Mouse (Mus musculus) ovary, postnatal 14 days (tissue): ENCODE measurements around the gene Dnajc7.
A peak's percentile ranks its signal among the peaks of the same experiment; 100 is the strongest.
"Not testable (repeated sequence)": the region's sequence is repeated elsewhere in the genome, so short reads cannot be mapped to it uniquely, and the experiment has no call there.

Experiments
- DNase-seq: peaks from one replicate; pipeline ENCODE4 v3.0.0; 2022; ENCODE audit warnings: low spot score

Dnajc7 gene

DNA sequence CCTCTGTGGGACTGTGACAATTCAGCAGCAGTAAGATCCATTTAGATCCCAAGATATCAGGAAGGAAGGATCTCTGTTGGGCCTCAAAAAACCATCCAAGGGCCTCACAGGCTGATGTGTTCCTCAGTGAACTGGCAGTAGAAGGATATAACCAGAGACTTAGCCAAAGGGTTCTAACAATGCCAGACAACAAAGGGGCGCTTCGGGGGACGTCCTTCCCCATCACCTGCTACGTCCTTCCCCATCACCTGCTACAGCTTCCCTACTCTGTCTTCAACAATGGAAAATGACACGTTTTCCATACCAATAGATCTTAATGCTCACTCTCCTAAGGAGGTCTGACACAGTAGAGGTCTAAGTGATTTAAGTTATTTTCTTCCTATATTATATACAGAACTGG lies 3.6 kb downstream of the Dnajc7 start:
- no peak for DNase-seq

DNA sequence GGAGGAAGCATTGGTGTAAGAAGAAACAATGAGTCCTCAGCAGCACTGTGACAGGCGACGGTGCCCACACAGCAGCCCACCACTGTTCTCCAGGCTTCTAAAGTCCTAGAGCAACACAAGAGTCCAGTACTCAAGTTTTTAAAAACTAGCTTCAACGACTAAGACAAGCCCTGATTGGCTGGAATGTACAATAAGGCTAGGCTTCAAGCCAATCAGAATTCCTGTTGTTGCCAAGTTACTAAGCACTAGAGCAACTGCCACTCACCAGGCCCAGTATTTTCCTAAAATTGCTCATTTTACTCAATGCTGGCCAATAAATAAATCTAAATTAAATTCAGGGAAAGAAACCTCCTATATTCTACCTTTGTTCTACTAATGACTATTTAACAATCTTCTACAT lies 6.7 kb downstream of the Dnajc7 start:
- DNase-seq = no peak

DNA sequence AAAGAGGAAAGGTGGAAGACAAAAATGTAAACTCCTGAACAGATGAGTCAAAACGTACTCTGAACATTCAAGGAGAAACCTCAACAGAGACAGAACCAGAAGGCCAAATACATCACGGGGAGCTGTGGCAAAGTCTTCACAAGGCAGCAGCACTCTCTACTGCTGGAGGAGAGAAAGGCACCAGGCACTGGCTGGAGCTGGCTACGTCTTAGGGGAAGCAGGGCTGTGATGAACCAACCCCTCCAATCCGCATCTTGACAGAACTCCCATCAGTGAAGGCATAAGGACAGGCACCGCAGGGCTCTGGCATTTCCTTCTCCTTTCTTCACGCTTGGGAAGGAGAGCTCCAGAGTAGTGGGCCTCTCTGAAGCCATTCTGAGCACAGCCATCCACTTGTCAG lies 8.3 kb downstream of the Dnajc7 start:
- DNase-seq = no peak

DNA sequence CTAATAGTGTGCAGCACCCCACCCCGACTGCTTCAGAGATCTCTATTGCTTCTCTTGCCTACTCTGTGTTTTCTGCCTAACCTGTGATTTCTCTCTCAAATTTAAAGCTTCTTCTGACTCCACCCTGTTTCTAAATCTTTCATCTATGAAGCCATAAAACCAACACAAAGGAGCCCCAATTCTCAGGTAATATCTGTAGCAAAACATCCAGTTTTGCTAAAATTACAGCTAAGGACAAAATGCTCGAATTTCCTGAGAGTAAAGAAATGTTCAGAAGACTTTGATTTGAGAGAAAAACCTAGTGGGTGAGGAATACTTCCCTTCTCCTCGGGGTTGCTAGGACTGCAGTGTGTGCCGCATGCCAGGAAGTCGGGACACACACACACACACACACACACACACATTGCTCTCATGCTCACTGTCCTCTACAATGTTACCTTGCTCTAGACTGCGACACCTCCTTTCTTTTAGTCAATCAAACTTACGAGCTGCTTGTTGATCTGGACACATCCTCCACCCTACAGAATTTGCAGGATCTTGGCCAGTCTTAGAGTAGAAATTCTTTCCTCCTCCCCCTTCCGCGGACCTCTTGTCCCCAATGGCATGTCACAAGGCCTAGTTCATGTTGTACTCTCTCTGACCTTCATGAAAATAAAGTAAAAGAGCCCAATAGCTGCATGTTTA lies 9.8 kb downstream of the Dnajc7 start:
- no peak for DNase-seq

DNA sequence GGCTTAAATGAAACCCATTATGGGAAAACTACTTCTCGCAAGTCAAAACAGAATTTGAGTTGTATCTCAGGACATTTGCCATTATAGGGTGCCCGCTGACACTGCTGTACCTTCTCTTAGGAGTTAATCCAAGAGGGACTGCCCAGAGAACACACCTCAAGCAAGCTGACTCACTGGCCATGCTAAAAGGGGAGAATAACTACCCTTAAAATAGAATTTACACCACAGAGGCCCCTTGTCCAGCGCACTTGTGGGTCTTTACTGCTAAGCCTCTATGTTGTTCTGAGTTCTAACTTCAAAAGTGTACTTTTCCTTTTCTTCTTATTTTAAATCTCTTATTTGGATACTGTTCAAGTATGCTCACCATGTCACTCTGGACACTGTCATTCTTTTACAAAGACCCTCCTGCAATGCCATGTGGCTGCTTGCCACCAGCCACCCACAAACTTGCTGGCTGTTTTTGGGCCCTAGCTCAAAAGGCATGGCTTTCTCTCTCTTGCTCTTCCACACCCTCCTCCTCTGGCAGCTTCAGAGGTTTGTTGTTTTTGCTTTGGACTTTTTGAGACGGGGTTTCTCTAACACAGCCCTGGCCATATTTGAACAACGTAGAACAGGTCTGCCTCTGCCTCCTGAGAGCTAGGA lies 10.5 kb downstream of the Dnajc7 start:
- DNase-seq = no peak

DNA sequence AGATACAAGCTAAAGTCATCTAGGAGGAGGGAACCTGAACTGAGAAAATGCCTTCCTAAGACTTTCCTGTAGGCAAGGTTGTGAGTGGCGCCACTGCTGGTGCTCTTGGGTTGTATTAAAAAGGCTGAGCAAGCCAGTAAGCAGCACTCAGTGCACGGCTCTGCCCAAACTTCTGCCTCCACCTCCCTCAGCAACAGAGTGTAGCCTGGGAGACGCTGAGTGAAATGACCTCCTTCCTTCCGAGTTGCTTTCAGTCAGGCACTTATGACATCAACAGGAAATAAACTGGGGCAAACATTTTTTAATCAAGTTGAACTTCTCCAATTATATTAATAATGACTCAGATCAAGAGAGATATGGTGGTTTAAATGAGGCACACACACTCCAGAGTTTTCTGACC lies 11.2 kb downstream of the Dnajc7 start:
- no peak for DNase-seq

DNA sequence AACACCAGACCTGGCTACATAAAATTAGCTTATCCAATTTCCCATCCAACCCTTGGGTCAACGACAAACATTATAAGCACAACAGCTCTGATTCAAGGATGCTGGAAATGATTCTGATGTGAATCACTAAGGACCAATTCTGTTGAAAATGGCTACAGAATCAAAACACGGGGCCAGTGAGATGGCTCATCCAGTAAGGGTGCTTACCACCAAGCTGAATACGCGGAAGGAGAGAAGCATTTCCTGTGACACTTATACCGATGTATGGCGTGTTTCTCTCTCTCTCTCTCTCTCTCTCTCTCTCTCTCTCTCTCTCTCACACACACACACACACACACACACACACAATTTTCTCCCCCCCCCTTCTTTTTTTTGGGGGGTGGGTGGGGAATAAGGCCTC lies 12.8 kb downstream of the Dnajc7 start:
- no peak for DNase-seq

DNA sequence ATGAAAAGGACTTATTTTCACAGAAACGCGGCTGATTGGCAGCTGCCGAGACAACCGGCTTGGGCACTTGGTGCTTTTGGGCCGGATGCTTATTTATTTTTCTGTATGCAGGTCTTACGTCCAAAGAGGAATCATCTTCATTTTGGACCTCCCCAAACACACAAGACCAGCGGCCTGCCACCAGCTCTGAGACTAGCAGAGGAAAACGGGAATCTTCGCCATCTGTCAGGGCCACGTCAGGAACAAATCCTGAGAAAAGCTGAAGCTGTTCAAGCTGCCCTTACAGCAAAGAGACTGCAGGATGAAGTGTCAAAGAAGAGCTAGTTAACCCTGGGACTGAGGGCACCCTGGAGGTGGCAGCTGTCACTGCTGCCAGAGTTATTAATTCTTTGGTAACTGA lies 14.5 kb downstream of the Dnajc7 start:
- DNase-seq = no peak

DNA sequence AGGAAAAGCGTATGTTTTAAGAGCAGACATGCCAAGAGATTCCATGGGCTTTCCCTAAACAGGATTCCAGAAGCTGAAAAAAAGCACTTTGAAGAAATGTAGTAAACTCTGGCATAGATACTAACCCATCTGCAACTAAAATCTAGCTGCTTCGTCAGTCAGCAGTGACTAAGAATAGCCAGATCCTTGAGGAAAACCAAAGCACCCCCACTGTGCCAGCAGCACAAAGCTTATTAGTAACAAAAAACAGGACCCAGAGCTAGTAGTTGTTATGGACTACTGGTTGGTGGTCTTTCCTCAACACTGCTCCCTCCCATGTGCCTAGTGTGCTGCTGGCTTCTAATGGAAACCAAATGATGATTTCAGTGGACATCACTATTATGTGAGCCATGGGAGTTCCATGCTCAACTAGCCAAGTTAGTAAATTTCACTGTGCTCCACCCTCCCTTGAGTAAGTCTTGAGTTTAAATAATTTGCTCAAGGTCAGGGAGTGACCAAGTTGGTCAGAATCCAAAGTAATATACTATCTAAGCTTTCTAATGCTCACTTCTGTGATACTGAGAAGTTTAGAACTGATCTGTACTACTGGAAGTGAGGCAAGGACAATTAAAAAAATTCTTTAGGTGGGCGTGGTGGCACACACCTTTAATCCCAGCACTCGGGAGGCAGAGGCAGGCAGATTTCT lies 15.5 kb downstream of the Dnajc7 start:
- no peak for DNase-seq

DNA sequence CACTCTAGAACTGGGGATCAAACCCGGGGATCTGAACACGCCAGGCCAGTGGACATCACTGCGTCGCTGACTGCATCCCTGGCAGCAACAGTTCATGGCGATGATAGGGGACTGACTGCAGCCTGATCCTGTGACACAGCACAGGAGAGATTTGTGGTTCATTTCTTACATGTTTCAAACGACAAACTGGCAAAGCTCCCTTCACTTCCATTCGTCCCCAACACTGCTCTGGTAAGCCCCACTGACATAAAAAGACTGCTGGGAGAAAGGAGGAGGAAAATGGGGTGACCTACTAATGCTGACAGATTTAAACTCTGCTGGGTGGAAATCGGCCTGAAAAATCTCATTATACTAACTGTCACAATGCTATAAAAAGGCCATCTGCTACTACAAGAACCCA lies 16.2 kb downstream of the Dnajc7 start:
- DNase-seq = no peak

DNA sequence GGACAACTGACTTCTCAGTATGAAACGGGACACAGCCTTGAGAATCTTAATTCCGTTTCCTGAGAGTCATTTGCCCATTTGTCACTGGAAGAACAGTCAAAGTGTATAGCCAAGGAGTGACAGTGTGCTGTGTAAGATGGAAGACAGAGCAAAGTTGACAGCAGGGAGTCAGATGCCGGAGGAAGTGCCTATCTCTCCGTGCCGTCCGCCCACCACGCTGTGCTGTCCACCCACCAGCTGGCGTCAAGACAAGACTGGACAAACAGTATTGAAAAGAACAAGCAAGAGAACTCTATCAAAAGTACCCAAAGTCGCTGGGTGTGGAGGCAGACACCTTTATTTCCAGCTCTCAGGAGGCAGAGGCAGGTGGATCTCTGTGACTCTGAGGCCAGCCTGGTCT lies 16.8 kb downstream of the Dnajc7 start:
- DNase-seq = no peak

DNA sequence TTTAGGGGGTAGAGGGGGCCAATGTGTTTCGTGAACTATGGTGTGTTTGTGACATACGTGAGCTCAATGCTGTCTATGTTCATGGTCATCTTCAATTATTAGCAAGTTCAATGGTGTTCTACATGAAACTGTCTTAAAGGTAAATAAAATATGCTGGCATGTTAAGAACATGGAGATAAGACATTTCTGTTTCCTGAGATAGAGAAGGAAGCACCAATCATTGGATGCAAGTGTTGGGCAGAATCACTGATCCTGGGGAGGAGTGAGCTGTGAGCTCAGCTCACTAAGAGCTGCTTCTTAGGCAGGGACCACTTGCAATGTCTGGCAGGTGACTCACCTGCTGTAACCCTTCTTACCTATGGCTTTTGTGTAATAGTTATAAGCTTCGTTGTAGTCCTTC lies 18.6 kb downstream of the Dnajc7 start:
- no peak for DNase-seq

DNA sequence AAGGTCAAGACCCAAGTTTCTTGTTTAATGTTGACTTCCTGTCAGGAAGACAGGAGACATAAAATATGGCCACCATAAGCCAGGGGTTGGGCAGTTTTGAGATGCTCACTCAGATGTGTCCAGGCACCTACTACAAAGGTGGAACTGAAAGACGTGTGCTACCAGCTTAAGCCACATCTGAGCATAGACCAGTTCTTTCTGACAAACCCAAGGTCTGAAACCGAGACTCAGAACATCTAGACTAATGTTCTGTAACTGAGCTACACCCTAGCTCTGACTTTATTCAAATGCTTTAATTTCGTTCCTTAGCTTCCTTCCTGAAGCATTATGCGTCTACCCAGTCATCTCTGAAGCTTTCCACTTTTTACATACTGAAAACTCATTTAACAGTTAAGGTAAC lies 21.9 kb downstream of the Dnajc7 start:
- no peak for DNase-seq

DNA sequence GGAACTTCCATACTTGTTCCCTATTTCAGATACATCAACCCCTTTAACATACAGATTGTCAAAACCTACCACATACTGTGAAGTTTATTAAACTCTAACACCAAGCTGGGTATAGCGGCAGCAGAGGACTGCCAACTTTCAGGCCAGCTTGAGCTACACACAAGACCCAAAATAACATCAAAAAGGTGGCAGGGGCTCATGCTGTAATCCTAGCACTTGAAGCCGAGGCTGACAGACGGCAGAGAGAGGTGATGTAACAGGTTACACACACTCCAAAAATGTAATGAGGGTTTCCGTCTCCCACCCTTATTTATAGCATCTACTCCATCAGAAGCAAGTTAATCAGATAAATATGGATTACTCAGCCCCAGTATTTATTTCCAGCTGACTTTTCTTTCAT lies 24.4 kb downstream of the Dnajc7 start:
- no peak for DNase-seq

DNA sequence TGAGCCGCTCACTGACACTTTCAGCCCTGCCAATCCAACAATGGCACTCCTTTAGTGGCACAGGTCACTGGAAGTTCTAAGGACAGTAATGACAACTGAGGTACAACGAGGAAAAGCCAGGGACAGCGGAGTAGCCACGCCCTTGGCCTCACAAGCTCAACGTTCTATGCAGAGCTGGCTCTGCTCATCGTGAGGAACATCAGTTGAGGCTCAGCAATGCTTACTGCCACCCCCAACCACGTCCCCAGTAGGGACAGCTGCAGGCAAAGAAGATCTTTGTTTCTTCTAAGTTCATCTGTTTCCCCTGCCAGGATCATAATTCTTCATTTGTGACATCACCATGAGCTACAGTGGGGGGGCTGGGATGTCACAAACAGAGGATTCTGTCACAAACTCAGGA lies 25.4 kb downstream of the Dnajc7 start:
- DNase-seq = no peak

DNA sequence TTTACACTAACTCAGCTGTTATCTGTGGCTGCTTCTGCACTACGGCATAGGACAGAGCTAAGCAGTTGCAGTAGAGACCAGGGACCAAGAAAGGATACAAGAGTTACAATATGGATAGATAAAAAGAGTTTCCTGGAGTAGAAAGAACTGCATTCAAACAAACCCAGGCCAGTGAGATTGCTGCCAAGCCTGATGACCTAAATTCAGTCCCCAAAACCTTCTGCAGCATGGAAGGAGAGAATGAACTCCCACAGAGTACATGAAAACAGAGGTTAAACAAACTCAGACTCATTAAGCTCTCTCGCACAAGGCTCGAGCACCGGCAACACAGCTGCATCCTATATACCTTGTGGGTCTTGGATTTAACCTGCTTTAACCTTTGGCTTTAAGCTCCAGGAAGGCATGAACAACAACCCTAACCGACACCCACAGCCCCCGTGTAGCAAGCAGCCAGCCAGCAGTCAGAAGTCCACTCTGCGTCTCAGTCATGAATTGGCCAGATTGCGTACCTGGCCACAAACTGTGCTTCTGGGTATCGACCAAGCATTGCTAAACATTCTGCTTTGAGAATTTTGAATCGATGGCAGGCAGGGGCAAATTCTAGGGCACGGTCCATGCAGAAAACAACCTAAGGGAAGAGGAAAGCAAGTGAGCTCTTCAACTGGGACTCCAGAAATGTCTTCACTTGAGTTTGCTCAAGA lies 27.5 kb downstream of the Dnajc7 start:
- DNase-seq = no peak

DNA sequence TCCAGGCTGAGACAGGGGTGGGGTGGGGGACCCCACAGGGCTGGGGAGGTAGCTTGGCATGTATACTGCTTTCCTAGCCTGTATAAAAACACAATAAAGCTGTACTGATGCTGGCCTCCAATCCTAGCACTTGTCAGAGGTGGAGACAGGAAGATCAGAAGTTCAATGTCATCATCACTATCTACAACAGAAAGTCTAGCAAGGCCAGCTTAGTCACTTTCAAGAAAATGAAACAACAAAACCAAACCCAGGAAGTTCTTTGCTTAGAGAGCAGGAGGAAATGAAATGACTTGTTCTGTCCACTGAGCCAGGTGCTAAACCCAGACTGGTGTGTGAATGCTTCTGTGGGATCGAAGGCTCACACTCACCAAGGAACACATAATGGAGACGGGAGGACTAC lies 31.5 kb downstream of the Dnajc7 start:
- DNase-seq = no peak

DNA sequence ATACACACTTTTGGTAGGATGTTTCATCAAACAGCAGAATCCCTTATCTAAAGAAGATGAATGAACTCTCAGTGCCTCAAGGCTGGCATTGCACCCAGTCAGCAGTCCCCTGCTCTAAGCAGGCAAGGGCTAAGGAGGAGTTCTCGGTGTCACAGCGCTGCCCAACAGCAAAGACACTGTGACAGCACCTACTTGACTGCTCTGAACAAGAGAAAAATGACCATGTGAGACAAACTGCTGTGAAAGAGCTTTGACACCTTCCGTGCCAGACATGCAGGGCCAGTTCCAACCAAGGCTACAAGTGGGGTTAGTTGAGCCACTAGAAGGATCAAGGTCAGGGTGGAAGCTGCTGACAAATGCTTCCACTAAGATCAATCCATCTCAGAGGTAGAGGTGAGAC lies 34.8 kb downstream of the Dnajc7 start:
- no peak for DNase-seq

DNA sequence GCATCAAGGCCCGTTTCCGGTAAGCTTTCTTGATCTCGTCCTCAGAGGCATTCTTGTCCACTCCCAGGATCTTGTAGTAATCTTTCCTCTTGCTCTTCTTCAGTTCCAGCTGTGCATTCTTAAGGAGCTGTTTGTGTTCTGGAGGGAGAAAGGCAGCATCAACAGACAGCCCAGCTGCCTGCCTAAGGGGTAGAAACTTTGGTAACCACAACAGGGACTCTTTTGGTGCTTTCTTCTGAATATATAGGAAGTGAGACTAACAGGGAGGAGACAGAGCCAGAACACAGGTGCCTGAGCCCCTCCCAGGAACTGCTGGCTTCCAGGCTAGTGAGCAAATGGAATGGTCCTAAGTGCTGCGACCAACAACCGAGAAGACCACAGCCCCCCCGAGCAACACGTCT lies 35.4 kb downstream of the Dnajc7 start:
- DNase-seq = no peak

DNA sequence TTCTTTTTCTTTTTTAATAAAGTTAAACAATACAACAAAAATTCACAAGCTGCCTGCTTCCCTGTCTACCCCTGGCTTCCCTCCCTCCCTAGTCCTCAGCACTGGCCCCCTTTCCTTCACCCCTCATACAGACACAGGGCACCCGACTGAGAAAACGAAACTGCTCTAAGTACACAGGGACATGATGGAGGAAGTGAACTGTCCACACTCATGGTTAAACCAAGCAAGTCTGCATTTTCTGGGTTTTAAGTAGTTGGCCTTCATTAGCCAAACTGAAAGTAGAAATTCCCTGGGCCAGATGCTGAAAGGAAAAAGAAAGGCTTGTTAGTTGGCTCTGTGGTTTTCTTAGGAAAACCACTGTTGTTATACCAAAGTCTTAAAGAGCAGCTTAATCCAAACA lies 37.1 kb downstream of the Dnajc7 start:
- no peak for DNase-seq

DNA sequence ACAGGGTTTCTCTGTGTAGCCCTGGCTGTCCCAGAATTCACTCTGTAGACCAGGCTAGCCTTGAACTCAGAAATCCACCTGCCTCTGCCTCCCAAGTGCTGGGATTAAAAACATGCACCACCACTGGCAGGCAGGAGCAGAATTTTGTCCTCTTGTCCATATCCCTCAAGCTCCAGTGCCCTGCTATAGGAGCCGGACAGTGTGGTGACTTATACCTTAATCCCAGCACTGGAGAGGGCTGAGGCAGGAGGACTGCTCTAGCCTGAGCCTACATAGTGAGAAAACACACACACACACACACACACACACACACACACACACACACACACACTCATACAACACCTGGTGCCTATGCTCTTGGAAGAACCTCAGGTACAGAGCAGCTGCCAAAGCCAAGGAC lies 37.6 kb downstream of the Dnajc7 start:
- not testable (repeated sequence) for DNase-seq

DNA sequence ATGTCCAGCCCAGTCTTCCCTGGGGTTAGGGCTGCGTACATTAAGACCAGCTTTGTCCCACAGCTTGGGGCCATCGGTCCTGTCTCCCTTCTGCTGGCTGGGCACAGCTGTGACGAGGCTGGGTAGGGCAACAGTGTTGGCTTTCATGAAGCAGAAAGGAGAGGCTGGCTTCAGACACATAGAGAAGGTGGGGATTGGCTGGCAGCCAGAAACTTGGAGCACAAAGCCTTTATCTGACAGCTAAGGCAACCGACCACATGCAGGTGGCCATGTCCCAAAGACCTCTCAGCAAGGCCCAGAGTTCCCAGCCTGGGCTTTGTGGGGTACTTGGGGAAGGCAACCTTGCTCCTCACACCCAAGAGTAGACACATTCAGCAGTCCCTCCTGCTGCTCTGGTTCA lies 38.2 kb downstream of the Dnajc7 start:
- DNase-seq = peak; percentile 47

DNA sequence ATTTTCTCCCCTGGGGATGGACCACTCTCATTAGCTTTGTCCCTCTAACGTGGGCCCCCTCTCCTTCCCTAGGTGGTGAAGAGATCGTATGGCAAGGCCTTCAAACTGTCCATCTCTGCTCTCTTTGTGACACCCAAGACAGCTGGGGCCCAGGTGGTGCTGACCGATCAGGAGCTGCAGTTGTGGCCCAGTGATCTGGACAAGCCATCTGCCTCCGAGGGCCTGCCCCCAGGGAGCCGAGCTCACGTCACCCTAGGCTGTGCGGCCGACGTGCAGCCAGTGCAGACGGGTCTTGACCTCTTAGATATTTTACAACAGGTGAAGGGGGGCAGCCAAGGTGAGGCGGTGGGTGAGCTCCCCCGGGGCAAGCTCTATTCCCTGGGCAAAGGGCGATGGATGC lies 39.7 kb downstream of the Dnajc7 start:
- DNase-seq = no peak
